Mouse (Mus musculus) CH12F3 (cell line): Measurements from ENCODE around the gene Galc.
"Not testable (repeated sequence)": the region's sequence is repeated elsewhere in the genome, so short reads cannot be mapped to it uniquely, and the experiment has no call there.

Experiments
- in situ Hi-C: fragments of 300-500 bp; cut with MboI; formaldehyde crosslinking; loops from 2 replicates; pipeline ENCODE4 v1.14.3; 2020; ENCODE audit warnings: low sequenced_read_pairs

Gene Galc

GRCm38 (mm10) chr12:98258371-98258844, 851 bp downstream of the Galc start:
- in situ Hi-C loops: no loop called here

GRCm38 (mm10) chr12:98255373-98255995, 3.8 kb downstream of the Galc start:
- in situ Hi-C loops: no loop called here

GRCm38 (mm10) chr12:98252417-98252816, 6.8 kb downstream of the Galc start:
- in situ Hi-C loops: no loop called here

GRCm38 (mm10) chr12:98250327-98250726, 8.9 kb downstream of the Galc start:
- in situ Hi-C loops: no loop called here

GRCm38 (mm10) chr12:98249671-98250070, 9.6 kb downstream of the Galc start:
- in situ Hi-C loops: no loop called here

GRCm38 (mm10) chr12:98246835-98247234, 12.4 kb downstream of the Galc start:
- in situ Hi-C loops: no loop called here

- in situ Hi-C loops: no loop called here
Observed at GRCm38 (mm10) chr12:98244865-98245264, 14.4 kb downstream of the Galc start.

GRCm38 (mm10) chr12:98244161-98244560, 15.1 kb downstream of the Galc start:
- in situ Hi-C loops: no loop called here

GRCm38 (mm10) chr12:98238478-98238877, 20.8 kb downstream of the Galc start:
- in situ Hi-C loops: not testable (repeated sequence)

GRCm38 (mm10) chr12:98227037-98227436, 32.2 kb downstream of the Galc start:
- in situ Hi-C loops: no loop called here

- in situ Hi-C loops: no loop called here
Observed at GRCm38 (mm10) chr12:98223286-98223685, 36.0 kb downstream of the Galc start.

GRCm38 (mm10) chr12:98216432-98216831, 42.8 kb downstream of the Galc start:
- in situ Hi-C loops: no loop called here

GRCm38 (mm10) chr12:98215512-98215911, 43.7 kb downstream of the Galc start:
- in situ Hi-C loops: no loop called here

GRCm38 (mm10) chr12:98214191-98214590, 45.1 kb downstream of the Galc start:
- in situ Hi-C loops: no loop called here

GRCm38 (mm10) chr12:98213791-98214190, 45.5 kb downstream of the Galc start:
- in situ Hi-C loops: no loop called here

GRCm38 (mm10) chr12:98213332-98213731, 45.9 kb downstream of the Galc start:
- in situ Hi-C loops: no loop called here

GRCm38 (mm10) chr12:98212457-98213175, 46.6 kb downstream of the Galc start:
- in situ Hi-C loops: no loop called here

GRCm38 (mm10) chr12:98210495-98210894, 48.8 kb downstream of the Galc start:
- in situ Hi-C loops: no loop called here

- in situ Hi-C loops: no loop called here
Observed at GRCm38 (mm10) chr12:98208104-98208503, 51.2 kb downstream of the Galc start.

GRCm38 (mm10) chr12:98205450-98206051, 53.7 kb downstream of the Galc start:
- in situ Hi-C loops: no loop called here

GRCm38 (mm10) chr12:98197401-98197800, 61.9 kb downstream of the Galc start:
- in situ Hi-C loops: no loop called here

GRCm38 (mm10) chr12:98190201-98190600, 69.1 kb downstream of the Galc start:
- in situ Hi-C loops: no loop called here
